Mouse (Mus musculus) neural tube, embryonic 14.5 days (tissue): ENCODE measurements around the gene Sult1a1. TPM values are rescaled to one million over a fixed set of nuclear protein-coding genes. Genes with fewer than 3 reads are reported as not detected.
"Not testable (repeated sequence)": the region's sequence is repeated elsewhere in the genome, so short reads cannot be mapped to it uniquely, and the experiment has no call there.

Source experiments
- ATAC-seq: fragments of 200-750 bp; cut with Nextera tagmentation; 2 replicates; pipeline ENCODE4 v1.8.0; 2017; ENCODE audit warnings: low read depth, mild to moderate bottlenecking, moderate TSS enrichment, moderate library complexity
- H3K27ac ChIP-seq: fragments of 300-500 bp; sonication (generic); 2 replicates; pipeline ENCODE4 v1.5.1; 2014; ENCODE audit warnings: low read depth, mild to moderate bottlenecking, control low read depth, low read length, moderate library complexity, mixed read lengths
- H3K27me3 ChIP-seq: fragments of 300-500 bp; sonication (generic); 2 replicates; pipeline ENCODE4 v1.6.1; 2014; ENCODE audit warnings: low read length; ENCODE audit not compliant: control insufficient read depth, insufficient read depth
- H3K36me3 ChIP-seq: fragments of 300-500 bp; sonication (generic); 2 replicates; pipeline ENCODE4 v1.6.1; 2014; ENCODE audit warnings: low read length, mixed read lengths; ENCODE audit not compliant: control insufficient read depth, insufficient read depth
- H3K4me1 ChIP-seq: fragments of 300-500 bp; sonication (generic); 2 replicates; pipeline ENCODE4 v1.6.1; 2014; ENCODE audit warnings: low read length; ENCODE audit not compliant: control insufficient read depth, insufficient read depth
- H3K4me2 ChIP-seq: fragments of 300-500 bp; sonication (generic); 2 replicates; pipeline ENCODE4 v1.6.1; 2014; ENCODE audit warnings: mild to moderate bottlenecking, low read depth, low read length, control low read depth
- H3K4me3 ChIP-seq: fragments of 300-500 bp; sonication (generic); 2 replicates; pipeline ENCODE4 v1.5.1; 2014; ENCODE audit warnings: low read depth, low read length, control low read depth, mixed read lengths
- H3K9ac ChIP-seq: fragments of 300-500 bp; sonication (generic); replicated peaks from 2 replicates; pipeline ENCODE4 v1.6.1; 2014; ENCODE audit warnings: low read depth, mild to moderate bottlenecking, control low read depth, low read length, mixed read lengths
- H3K9me3 ChIP-seq: fragments of 300-500 bp; sonication (generic); 2 replicates; pipeline ENCODE4 v1.6.1; 2016; ENCODE audit warnings: low read length; ENCODE audit not compliant: control insufficient read depth
- WGBS: fragments of 180-500 bp; shearing (Covaris S2); extraction: QIAGEN DNeasy Blood & Tissue Kit; methylation state at CpG from one replicate; pipeline ENCODE4 v1.1.7; 2014; 5-methylcytosine and 5-hydroxymethylcytosine counted together
- polyA plus RNA-seq: library from polyadenylated mRNA; unstranded; fragments of >200 nt; fragmentation: Nextera tagmentation; extraction: Ambion mirVana; gene quantifications from 2 replicates; pipeline ENCODE4 v1.2.1, GENCODE M21; 2014

Gene Sult1a1
- polyA plus RNA-seq, 1 experiment from 2014 or later, result 0.59 TPM

DNA sequence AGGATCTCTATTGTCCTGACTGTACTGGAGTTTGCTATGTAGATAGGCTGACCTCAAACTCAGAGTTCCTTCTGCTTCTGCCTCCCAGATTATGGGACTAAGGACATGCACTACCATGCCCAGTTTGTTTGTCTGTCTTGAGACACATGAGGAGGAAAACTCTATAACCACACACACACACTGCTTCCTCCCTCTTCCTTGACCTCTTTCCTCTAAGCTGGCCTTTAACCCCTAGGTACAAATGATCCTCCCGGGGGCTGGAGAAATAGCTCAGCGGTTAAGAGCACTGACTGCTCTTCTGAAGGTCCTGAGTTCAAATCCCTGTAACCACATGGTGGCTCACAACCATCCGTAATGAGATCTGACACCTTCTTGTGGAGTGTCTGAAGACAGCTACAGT is 31.9 kb downstream of the Sult1a1 start:
- Histone ChIP-seq H3K9ac (no peak overlapping the region), H3K4me1 (no peaks in the 10 kb centered on the region), H3K27ac (no peak overlapping the region), H3K4me2 (no peak overlapping the region), H3K9me3 (no peaks in the 10 kb centered on the region), H3K4me3 (no peak overlapping the region), H3K27me3 (no peaks in the 10 kb centered on the region), H3K36me3 (no peaks in the 10 kb centered on the region)
- ATAC-seq, result no peak
- WGBS, result 87% methylated on average over 3 of the region's 3 CpGs

DNA sequence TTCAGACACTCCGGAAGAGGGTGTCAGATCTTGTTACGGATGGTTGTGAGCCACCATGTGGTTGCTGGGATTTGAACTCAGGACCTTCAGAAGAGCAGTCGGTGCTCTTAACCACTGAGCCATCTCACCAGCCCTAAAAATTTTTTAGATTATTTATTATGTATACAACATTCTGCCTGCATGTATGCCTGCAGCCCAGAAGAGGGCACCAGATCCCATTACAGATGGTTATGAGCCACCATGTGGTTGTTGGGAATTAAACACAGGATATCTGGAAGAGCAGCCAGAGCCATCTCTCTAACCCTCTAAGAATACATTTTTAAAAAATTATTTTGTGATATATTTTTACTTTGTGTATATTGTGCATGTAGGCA is 33.0 kb downstream of the Sult1a1 start:
- not testable (repeated sequence) for H3K36me3 ChIP-seq, H3K4me2 ChIP-seq, H3K27ac ChIP-seq, H3K4me3 ChIP-seq, H3K27me3 ChIP-seq, H3K9ac ChIP-seq, H3K4me1 ChIP-seq, H3K9me3 ChIP-seq, ATAC-seq
- 60% methylated on average over 3 of the region's 3 CpGs for WGBS

DNA sequence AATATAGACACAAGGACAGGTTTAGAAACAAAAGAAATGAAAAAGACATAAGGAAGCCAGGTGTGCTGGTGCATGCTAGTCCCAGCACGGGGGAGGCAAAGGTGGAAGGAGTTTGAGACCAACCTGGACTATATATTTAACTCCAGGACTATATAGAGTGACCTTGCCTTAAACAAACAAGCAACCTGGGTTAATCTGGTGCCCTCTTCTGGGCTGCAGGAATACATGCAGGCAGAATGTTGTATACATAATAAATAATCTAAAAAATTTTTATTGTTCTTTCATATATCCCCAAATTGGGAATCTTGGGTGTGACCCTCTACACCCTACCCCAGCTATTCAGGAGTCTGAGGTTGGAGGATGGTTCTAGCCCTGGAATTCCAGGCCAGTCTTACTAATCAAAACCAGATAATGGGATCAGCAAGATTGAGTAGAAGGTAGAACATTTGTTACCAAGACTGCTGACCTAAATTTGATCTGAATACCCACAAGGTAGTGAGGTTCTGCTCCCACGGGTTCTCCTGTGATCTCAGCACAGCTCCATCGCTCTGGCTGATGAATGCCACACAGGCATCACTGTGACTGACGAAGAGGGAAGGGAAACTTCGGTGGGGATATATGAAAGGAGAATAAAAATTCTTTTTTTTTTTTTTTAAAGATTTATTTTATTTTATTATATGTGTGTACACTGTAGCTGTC is 33.5 kb downstream of the Sult1a1 start:
- H3K9me3 ChIP-seq, result no peaks in the 10 kb centered on the region
- H3K36me3 ChIP-seq, result no peaks in the 10 kb centered on the region
- no peak overlapping the region for H3K27ac ChIP-seq
- no peak overlapping the region for H3K4me2 ChIP-seq
- no peaks in the 10 kb centered on the region for H3K27me3 ChIP-seq
- H3K4me1 ChIP-seq, result no peaks in the 10 kb centered on the region
- no peak overlapping the region for H3K4me3 ChIP-seq
- no peak for ATAC-seq
- 81% methylated on average over 5 of the region's 5 CpGs for WGBS
- no peak overlapping the region for H3K9ac ChIP-seq

DNA sequence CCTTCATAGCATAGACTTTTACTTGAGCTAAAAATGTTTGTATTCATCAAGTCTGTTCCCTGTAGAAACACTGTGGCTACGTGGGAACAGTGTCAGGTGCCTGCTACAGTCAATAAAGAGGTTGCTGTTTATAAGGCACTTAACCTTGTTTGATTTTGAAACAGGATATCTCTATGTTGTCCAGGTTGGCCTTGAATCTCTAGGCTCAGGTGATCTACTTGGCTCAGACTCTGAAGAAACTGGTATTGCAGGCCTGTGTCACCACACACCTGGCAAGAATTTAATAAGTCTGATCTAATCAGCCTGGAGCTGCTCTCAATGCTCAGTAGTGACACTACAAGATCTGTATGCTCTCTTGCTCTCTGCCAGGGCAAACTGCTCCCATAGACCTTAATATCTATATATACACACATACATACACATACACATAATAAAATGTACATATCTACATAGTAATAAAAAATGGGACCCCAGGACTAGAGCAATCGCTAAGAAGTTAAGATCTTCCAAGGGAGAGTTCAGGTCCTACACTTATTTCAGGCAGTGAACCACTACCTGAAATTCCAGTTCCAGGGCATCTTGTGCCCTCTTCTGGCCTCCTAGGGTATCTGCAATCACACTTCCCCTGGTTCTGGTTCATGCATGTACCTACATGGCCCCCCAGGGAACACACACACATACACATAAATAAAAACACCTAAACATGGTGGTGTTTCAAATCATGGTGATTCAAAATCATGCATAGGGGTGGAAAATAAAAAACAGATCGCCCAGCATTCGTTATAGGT is 39.3 kb downstream of the Sult1a1 start:
- Histone ChIP-seq H3K27me3 (no peaks in the 10 kb centered on the region), H3K36me3 (no peaks in the 10 kb centered on the region), H3K4me3 (no peak overlapping the region), H3K9me3 (no peaks in the 10 kb centered on the region), H3K27ac (no peak overlapping the region), H3K4me1 (no peaks in the 10 kb centered on the region), H3K4me2 (no peak overlapping the region), H3K9ac (no peak overlapping the region)
- ATAC-seq, result no peak
- WGBS, result 20% methylated on average over 4 of the region's 4 CpGs

DNA sequence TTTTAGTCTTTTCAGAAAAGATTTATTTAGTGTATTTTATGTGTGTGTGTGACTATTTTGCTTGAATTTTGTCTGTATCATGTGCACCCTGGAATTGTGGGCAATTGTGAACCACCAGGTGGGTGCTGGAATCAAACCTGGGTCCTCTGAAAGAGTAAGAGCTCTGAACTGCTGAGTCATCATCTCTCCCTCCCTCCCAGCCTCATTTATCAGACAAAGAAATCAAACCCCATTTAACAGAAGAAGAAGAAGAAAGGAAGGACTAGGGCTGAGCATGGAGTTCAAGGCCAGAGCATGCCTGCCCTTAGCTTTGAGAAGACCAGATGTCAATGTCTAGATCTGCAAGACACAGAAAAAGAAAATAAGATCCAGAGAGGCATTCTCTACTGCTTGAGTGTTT is 40.9 kb downstream of the Sult1a1 start:
- Histone ChIP-seq H3K9me3 (no peaks in the 10 kb centered on the region), H3K9ac (no peak overlapping the region), H3K27ac (no peak overlapping the region), H3K4me1 (no peaks in the 10 kb centered on the region), H3K4me2 (no peak overlapping the region), H3K27me3 (no peaks in the 10 kb centered on the region), H3K36me3 (no peaks in the 10 kb centered on the region), H3K4me3 (no peak overlapping the region)
- ATAC-seq, result no peak

DNA sequence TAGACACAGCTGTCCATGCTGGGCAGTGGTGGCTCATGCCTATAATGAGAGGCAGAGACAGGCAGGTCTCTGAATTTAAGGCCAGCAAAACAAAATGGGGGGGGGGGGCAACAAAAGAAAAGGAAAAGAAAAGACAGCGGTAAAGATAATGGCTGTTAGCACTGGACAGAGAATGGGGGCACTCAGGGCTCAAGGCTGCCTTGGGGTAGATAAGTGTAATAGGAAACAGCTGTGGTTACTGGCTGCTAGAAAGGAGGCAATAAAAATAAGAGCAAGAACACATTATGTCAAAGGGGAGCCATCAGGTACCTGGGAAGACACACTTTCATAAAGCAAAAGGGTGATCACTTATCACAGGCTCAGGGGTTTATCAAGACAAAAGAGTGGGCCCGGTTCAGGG is 43.8 kb downstream of the Sult1a1 start:
- Histone ChIP-seq H3K9me3 (no peaks in the 10 kb centered on the region), H3K36me3 (no peaks in the 10 kb centered on the region), H3K4me2 (no peak overlapping the region), H3K9ac (no peak overlapping the region), H3K4me1 (no peaks in the 10 kb centered on the region), H3K4me3 (no peak overlapping the region), H3K27me3 (no peaks in the 10 kb centered on the region), H3K27ac (no peak overlapping the region)
- WGBS, result 85% methylated on average over 2 of the region's 2 CpGs
- ATAC-seq, result no peak

DNA sequence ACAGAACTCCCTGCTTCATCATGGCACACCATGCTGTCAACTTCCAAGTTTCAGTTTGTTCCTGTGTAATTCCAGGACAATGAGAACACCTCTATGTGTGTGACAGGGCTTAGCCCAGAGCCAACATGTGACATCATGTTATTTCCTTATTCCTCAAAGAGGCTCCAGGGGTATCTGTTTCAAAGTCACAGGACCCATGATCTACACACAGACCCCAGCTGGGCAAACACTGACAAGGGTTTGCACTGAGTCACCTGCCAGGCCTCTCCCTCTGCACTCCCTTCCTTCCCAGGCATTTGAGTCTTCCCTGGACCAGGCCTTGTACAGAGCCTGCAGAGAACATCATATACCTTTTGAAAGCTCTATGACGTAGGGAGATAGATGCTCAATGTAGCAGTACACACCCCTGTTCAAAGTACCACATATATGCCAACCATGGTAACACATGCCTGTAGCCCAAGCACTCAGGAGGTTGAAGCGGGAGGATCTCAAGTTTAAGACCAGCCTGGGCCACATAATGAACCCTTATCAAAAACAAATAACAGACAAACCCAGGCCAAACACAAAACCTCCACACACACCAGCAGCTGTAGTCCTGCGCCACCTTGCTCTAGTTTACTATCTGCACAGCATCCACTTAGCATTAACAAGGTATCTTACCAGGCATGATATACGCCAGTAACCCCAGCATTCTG is 45.3 kb downstream of the Sult1a1 start, which contains the start of gene Nupr1:
Nupr1 (minus strand) TSS at position 38 of the 695 bp plus-strand sequence.
- no peak within 1 kb of the TSS for H3K9ac ChIP-seq
- no peak within 1 kb of the TSS for H3K27ac ChIP-seq
- H3K4me3 ChIP-seq, result no peak within 1 kb of the TSS
- H3K4me1 ChIP-seq, result no peaks in the 10 kb centered on the region
- H3K4me2 ChIP-seq, result no peak within 1 kb of the TSS
- 94% methylated on average over 4 of the region's 4 CpGs for WGBS
- no peaks in the 10 kb centered on the region for H3K36me3 ChIP-seq
- H3K9me3 ChIP-seq, result no peaks in the 10 kb centered on the region
- H3K27me3 ChIP-seq, result no peaks in the 10 kb centered on the region
- ATAC-seq, result no peak

DNA sequence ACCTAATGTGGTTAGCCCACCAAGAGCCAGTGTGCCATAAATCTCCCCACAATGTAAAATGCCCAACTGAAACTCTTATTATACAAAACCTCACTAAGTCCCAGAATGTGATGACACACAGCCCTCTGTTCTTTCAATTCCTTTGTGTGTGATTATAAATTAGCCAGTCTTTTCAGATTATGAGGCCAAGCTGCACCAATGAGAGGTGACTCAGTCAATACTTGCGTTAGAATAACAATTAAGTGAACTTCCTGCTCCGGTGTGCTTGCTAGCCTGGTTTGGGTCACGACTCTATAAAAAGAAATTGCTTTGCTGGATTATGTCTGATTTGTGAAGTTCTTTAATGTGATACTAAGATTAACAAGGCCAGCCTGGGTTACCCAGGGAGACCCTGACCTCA is 46.3 kb downstream of the Sult1a1 start:
- ATAC-seq, result no peak
- Histone ChIP-seq H3K27me3 (no peaks in the 10 kb centered on the region), H3K4me3 (no peak overlapping the region), H3K9me3 (no peaks in the 10 kb centered on the region), H3K9ac (no peak overlapping the region), H3K4me1 (no peaks in the 10 kb centered on the region), H3K27ac (no peak overlapping the region), H3K36me3 (no peaks in the 10 kb centered on the region), H3K4me2 (no peak overlapping the region)
- WGBS, result 13% methylated on average over 3 of the region's 3 CpGs

DNA sequence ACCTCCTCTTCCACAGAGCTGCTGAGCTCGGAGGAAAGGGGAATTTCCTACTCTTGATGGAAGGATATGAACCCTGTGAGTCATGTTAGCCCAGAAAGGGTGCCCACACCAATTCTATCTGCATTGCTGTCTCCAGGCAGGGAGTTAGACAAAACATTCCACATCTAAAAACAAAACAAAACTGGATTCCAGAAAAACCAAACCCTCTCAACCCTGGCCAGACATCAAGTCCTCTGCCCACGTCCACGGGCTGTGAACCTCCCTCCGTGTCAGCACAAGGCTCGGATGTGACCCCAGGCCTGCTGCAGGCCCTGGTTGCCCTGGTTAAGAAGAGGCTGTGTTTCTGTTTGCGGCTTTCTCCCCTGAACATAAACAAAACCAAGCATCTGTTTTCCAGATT is 48.1 kb downstream of the Sult1a1 start:
- Histone ChIP-seq H3K9me3 (no peaks in the 10 kb centered on the region), H3K36me3 (no peaks in the 10 kb centered on the region), H3K27me3 (no peaks in the 10 kb centered on the region), H3K4me1 (no peaks in the 10 kb centered on the region), H3K4me3 (no peak overlapping the region), H3K9ac (no peak overlapping the region), H3K4me2 (no peak overlapping the region), H3K27ac (no peak overlapping the region)
- no peak for ATAC-seq
- WGBS, result 81% methylated on average over 6 of the region's 6 CpGs
